Mouse (Mus musculus) embryonic facial prominence, embryonic 14.5 days (tissue): Measurements from ENCODE around the gene Pde6b. TPM values are rescaled to one million over a fixed set of nuclear protein-coding genes. Genes with fewer than 3 reads are reported as not detected.

Experiments
- ATAC-seq: fragments of 200-750 bp; cut with Nextera tagmentation; 2 replicates; pipeline ENCODE4 v1.8.0; 2017; ENCODE audit warnings: low read depth, moderate number of reproducible peaks, moderate TSS enrichment
- DNase-seq: peaks from one replicate; pipeline ENCODE4 v3.0.0-alpha.2; 2015; ENCODE audit warnings: low spot score
- H3K27ac ChIP-seq: fragments of 300-500 bp; sonication (generic); replicated peaks from 2 replicates; pipeline ENCODE4 v1.5.1; 2014; ENCODE audit warnings: low read depth, mild to moderate bottlenecking, low read length, moderate library complexity
- H3K27me3 ChIP-seq: fragments of 300-500 bp; sonication (generic); replicated peaks from 2 replicates; pipeline ENCODE4 v1.6.1; 2014; ENCODE audit warnings: low read length; ENCODE audit not compliant: control insufficient read depth, insufficient read depth
- H3K36me3 ChIP-seq: fragments of 300-500 bp; sonication (generic); 2 replicates; pipeline ENCODE4 v1.6.1; 2014; ENCODE audit warnings: low read length, mixed read lengths; ENCODE audit not compliant: control insufficient read depth, insufficient read depth
- H3K4me1 ChIP-seq: fragments of 300-500 bp; sonication (generic); 2 replicates; pipeline ENCODE4 v1.6.1; 2014; ENCODE audit warnings: antibody characterized with exemption, low read length; ENCODE audit not compliant: control insufficient read depth, insufficient read depth
- H3K4me2 ChIP-seq: fragments of 300-500 bp; sonication (generic); 2 replicates; pipeline ENCODE4 v1.6.1; 2014; ENCODE audit warnings: low read depth, mild to moderate bottlenecking, low read length, moderate library complexity, mixed read lengths
- H3K4me3 ChIP-seq: fragments of 300-500 bp; sonication (generic); 2 replicates; pipeline ENCODE4 v1.5.1; 2014; ENCODE audit warnings: low read depth, mild to moderate bottlenecking, low read length
- H3K9ac ChIP-seq: fragments of 300-500 bp; sonication (generic); 2 replicates; pipeline ENCODE4 v1.6.1; 2014; ENCODE audit warnings: low read depth, mild to moderate bottlenecking, low read length, moderate library complexity, mixed read lengths
- H3K9me3 ChIP-seq: fragments of 300-500 bp; sonication (generic); 2 replicates; pipeline ENCODE4 v1.6.1; 2016; ENCODE audit warnings: low read length; ENCODE audit not compliant: control insufficient read depth
- WGBS: fragments of 180-500 bp; shearing (Covaris S2); extraction: QIAGEN DNeasy Blood & Tissue Kit; methylation state at CpG from one replicate; pipeline ENCODE4 v1.1.7; 2014; 5-methylcytosine and 5-hydroxymethylcytosine counted together
- polyA plus RNA-seq: library from polyadenylated mRNA; unstranded; fragments of >200 nt; fragmentation: Nextera tagmentation; extraction: Ambion mirVana; gene quantifications from 2 replicates; pipeline ENCODE4 v1.2.1, GENCODE M21; 2014

The Pde6b gene
- polyA plus RNA-seq, 1 experiment from 2014 or later = not detected

DNA sequence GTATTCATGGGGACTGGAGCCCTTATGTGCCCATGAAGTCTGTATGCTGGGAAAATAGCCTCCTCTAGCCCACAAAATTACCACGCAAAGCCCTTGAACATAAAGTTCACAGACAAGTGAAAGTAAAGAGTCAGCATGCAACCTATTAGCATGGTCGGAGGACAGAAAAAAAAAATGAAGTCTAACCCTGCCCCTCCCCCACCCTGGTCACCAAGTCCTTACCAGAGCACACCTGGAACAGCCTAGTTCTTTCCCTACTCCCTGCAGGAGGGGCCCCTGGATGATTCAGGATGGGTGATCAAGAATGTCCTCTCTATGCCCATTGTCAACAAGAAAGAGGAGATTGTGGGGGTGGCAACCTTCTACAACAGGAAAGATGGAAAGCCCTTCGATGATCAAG is 34.5 kb downstream of the Pde6b start:
- Histone ChIP-seq H3K4me3 (no peak overlapping the region), H3K27ac (no peak overlapping the region), H3K9me3 (no peaks in the 10 kb centered on the region), H3K36me3 (no peaks in the 10 kb centered on the region), H3K9ac (no peak overlapping the region), H3K27me3 (no peaks in the 10 kb centered on the region), H3K4me1 (no peaks in the 10 kb centered on the region), H3K4me2 (no peak overlapping the region)
- 66% methylated on average over 3 of the region's 3 CpGs for WGBS
- no peak for ATAC-seq
- no peak for DNase-seq

GRCm38 (mm10) chr5:108423427-108423826 is 35.2 kb downstream of the Pde6b start:
- Histone ChIP-seq H3K4me1 (no peaks in the 10 kb centered on the region), H3K27me3 (no peaks in the 10 kb centered on the region), H3K27ac (no peak overlapping the region), H3K36me3 (no peaks in the 10 kb centered on the region), H3K4me3 (no peak overlapping the region), H3K9me3 (no peaks in the 10 kb centered on the region), H3K4me2 (no peak overlapping the region), H3K9ac (no peak overlapping the region)
- 80% methylated on average over 2 of the region's 2 CpGs for WGBS
- ATAC-seq = no peak
- DNase-seq = no peak

DNA sequence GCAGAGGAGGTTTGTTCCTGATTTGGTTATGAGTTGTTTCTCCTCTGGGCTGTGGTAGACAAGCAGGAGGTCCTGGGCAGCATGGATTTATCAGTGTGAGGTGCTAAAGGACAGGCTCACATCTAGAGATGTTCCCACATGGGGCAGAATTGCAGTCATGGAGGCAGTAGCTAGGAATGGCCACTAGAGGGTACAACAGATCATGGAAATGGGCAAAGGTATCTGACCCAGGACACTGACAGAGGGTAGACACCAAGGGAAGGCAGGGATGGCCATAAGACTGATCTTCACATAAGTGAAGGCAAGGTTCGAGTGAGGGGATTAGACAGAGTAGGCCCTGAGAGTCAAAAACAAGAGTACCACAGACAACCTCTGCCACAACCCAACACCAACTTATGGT is 39.0 kb downstream of the Pde6b start:
- Histone ChIP-seq H3K36me3 (peaks cover 27% of the 10 kb centered on the region), H3K4me2 (no peak overlapping the region), H3K27me3 (no peaks in the 10 kb centered on the region), H3K9me3 (no peaks in the 10 kb centered on the region), H3K9ac (no peak overlapping the region), H3K4me3 (no peak overlapping the region), H3K27ac (no peak overlapping the region), H3K4me1 (no peaks in the 10 kb centered on the region)
- ATAC-seq (peak; percentile 63; the same call in 1 of the 2 replicates), DNase-seq (peak; percentile 12)
- WGBS = 64% methylated on average over 1 of the region's 1 CpGs

- ATAC-seq (no peak), DNase-seq (no peak)
- Histone ChIP-seq H3K9ac (no peak overlapping the region), H3K27ac (no peak overlapping the region), H3K27me3 (no peaks in the 10 kb centered on the region), H3K4me1 (peaks cover 9% of the 10 kb centered on the region; the same call in 1 of the 2 replicates), H3K36me3 (peaks cover 37% of the 10 kb centered on the region), H3K4me3 (no peak overlapping the region), H3K9me3 (no peaks in the 10 kb centered on the region), H3K4me2 (no peak overlapping the region)
- WGBS = 89% methylated on average over 6 of the region's 6 CpGs
These were observed 43.0 kb downstream of the Pde6b start for GRCm38 (mm10) chr5:108431196-108431595.

DNA sequence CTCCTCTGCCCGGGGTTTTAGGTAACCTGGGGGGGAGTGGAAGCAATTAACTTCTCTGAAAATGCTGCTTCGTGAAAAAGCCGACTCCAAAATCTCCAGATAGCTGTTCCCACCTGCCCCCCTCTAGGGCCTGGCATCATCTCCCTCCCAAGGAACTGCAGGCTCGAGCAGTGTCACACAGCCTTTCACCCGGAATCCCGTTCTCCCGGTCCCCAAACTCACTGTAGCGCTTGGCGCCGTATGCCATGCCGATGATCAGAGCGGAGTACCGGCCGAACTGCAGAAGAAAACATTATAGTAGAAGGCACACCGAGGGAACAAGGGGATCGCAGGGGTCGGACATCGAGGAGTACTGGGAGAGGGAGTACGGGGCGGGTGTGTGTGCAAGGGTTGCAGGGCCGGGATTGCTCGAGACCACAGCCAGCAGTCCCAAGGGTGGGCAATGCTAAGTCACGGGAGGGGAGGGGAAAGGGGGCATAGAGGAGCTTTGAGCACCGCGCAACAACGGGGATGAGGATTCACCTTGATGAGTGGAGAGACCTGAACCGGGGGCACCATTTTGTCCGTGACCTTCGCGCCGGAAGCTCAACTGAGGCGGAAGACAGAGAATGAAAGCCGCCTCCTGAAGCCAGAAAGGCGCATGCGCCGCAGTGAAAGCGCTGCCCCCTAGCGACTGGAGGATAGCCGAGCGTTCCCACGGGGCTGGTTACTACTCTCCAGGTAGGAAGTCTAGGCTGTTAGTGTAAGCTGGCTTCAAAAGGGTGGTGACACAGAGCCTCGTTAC is 45.8 kb downstream of the Pde6b start, which contains the start of gene Atp5k:
Gene Atp5k (minus strand): TSS at position 645 of the 784 bp plus-strand sequence.
- no peaks in the 10 kb centered on the region for H3K27me3 ChIP-seq
- H3K27ac ChIP-seq = no peak within 1 kb of the TSS
- WGBS = under 1% methylated on average over 42 of the region's 42 CpGs
- no peaks in the 10 kb centered on the region for H3K9me3 ChIP-seq
- peaks cover 37% of the 10 kb centered on the region for H3K36me3 ChIP-seq
- H3K4me3 ChIP-seq = peak within 1 kb of the TSS; percentile 92
- DNase-seq (peak; percentile 95), ATAC-seq (peak; percentile 91)
- peak within 1 kb of the TSS; percentile 91 for H3K9ac ChIP-seq
- peaks cover 9% of the 10 kb centered on the region; the same call in 1 of the 2 replicates for H3K4me1 ChIP-seq
- H3K4me2 ChIP-seq = peak within 1 kb of the TSS; percentile 80

DNA sequence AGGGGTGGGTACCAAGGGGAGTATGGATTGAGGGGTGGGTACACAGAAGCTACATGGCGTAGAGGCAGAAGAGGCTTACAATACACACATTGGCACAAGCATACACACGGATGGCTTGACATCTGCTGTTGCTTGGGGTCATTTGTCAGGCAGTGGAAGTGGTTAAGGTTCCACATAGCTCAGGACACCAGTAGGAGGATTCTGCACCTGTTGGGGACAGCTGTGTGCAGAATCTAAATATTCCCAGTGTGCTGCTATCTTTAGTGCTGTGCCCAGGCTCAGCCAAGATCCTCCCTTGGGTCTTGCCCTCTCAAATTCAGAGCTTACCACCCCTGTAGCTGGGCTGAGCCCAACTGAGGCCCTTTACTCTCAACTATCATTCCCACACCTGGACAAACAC is 47.9 kb downstream of the Pde6b start:
- WGBS = 54% methylated on average over 2 of the region's 2 CpGs
- no peak overlapping the region for H3K4me2 ChIP-seq
- peaks cover 9% of the 10 kb centered on the region; the same call in 1 of the 2 replicates for H3K4me1 ChIP-seq
- H3K27ac ChIP-seq = no peak overlapping the region
- peak; percentile 56 for DNase-seq
- no peaks in the 10 kb centered on the region for H3K27me3 ChIP-seq
- H3K36me3 ChIP-seq = peaks cover 21% of the 10 kb centered on the region
- ATAC-seq = peak; percentile 30; the same call in 1 of the 2 replicates
- H3K4me3 ChIP-seq = no peak overlapping the region
- H3K9me3 ChIP-seq = no peaks in the 10 kb centered on the region
- no peak overlapping the region for H3K9ac ChIP-seq

GRCm38 (mm10) chr5:108446973-108447372 is 58.8 kb downstream of the Pde6b start:
- Histone ChIP-seq H3K4me1 (peaks cover 11% of the 10 kb centered on the region; the same call in 1 of the 2 replicates), H3K9me3 (no peaks in the 10 kb centered on the region), H3K27me3 (peaks cover 5% of the 10 kb centered on the region; the same call in 1 of the 2 replicates), H3K4me2 (no peak overlapping the region), H3K4me3 (no peak overlapping the region), H3K36me3 (no peaks in the 10 kb centered on the region), H3K27ac (no peak overlapping the region), H3K9ac (no peak overlapping the region)
- WGBS = 78% methylated on average over 3 of the region's 3 CpGs
- DNase-seq = no peak
- no peak for ATAC-seq

DNA sequence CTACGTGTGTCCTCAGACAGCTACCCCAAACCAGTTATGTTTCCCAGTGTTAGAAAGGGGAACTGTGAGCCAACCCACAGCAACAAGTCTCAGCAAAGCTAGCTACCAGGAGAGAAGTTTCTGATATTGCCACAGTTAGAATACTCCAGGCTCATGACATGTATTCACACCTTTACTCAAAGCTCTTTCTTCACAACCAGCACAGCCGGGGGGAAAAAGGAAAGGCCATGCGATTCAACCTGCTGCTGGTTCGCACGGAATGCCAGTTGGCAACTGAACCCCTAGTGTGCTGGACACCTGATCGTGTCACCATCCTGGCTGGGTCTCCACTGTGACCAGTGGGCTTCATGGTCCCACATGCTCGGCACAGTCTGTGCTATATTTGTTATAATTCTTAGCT is 59.7 kb downstream of the Pde6b start:
- 85% methylated on average over 7 of the region's 7 CpGs for WGBS
- no peak overlapping the region for H3K4me3 ChIP-seq

More for the DNA sequence above, 59.7 kb downstream of the Pde6b start:
- DNase-seq (no peak), ATAC-seq (no peak)
- Histone ChIP-seq H3K4me2 (no peak overlapping the region), H3K27ac (no peak overlapping the region), H3K9ac (no peak overlapping the region), H3K9me3 (no peaks in the 10 kb centered on the region), H3K27me3 (peaks cover 5% of the 10 kb centered on the region; the same call in 1 of the 2 replicates), H3K4me1 (peaks cover 11% of the 10 kb centered on the region; the same call in 1 of the 2 replicates), H3K36me3 (no peaks in the 10 kb centered on the region)
